Mouse (Mus musculus): ENCODE measurements around the gene Kcnn1. TPM values are rescaled to one million over a fixed set of nuclear protein-coding genes. Genes with fewer than 3 reads are reported as not detected.

Kcnn1 gene
- polyA plus RNA-seq, 1 experiment from 2014 or later: 4.1 TPM

DNA sequence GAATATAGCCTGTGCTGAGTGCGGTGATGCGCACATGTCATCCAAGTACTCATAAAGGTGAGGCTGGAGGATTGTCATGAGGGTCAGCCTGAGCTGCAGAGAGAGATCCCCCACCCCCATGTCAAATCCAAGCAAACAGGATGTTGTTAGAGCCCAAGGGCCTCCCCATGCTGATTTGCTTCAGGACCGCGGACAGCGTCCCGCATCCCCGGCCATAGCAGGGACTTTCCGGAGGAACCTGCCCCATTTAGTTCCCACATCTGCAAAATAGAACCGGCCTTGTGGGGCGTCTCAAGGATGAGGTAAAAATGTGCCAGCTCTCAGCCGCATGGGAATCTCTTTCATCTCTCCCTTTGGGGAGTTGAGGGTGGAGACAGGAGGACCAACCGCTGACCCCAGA lies 22.6 kb upstream of the Kcnn1 start:
- ATAC-seq (replicated peaks; ENCODE audit: extremely low read depth, insufficient read depth, low FRiP score): no peak
- peaks cover 5% of the 10 kb centered on the region for H3K4me1 ChIP-seq (ENCODE audit: control insufficient read depth, insufficient read depth, low read length)
- no peaks in the 10 kb centered on the region for H3K36me3 ChIP-seq (ENCODE audit: control insufficient read depth, insufficient read depth)
- no peak overlapping the region for H3K4me3 ChIP-seq (ENCODE audit: low read length)
- H3K4me2 ChIP-seq (ENCODE audit: low read depth, low read length): no peak overlapping the region
- 15% methylated on average over 12 of the region's 12 CpGs for WGBS
- peaks cover 13% of the 10 kb centered on the region for H3K27me3 ChIP-seq (ENCODE audit: control insufficient read depth, insufficient read depth, low read length)
- no peak overlapping the region for H3K27ac ChIP-seq (ENCODE audit: low read length)
- H3K9me3 ChIP-seq (replicated peaks; ENCODE audit: control insufficient read depth, low read length): no peaks in the 10 kb centered on the region
- no peak overlapping the region for H3K9ac ChIP-seq (ENCODE audit: low read length)

DNA sequence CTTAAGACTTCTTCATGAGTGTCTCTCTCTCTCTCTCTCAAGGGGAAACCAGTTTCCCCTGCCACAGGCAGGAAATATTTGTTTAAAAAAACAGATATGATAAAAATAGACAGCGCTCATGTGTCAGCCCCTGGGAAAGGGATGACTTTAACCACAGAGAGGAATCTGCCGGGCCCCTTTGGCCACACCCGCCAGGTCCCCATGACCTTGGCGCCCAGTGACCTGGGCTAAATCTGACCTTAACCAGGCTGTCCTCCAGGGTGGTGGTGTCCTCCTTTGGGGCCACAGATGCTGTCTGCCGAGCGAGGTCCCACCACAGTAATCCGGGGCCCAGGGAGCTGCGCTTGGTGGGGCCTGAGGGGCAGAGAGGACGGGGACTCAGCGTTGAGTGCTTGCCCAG lies 21.6 kb upstream of the Kcnn1 start:
- no peaks in the 10 kb centered on the region for H3K9me3 ChIP-seq (replicated peaks; ENCODE audit: control insufficient read depth, low read length)
- H3K4me1 ChIP-seq (ENCODE audit: control insufficient read depth, insufficient read depth, low read length): peaks cover 12% of the 10 kb centered on the region
- H3K27me3 ChIP-seq (ENCODE audit: control insufficient read depth, insufficient read depth, low read length): peaks cover 6% of the 10 kb centered on the region; the same call in 1 of the 2 replicates
- ATAC-seq (replicated peaks; ENCODE audit: extremely low read depth, insufficient read depth, low FRiP score): no peak
- WGBS: 65% methylated on average over 10 of the region's 10 CpGs
- no peak overlapping the region for H3K4me3 ChIP-seq (ENCODE audit: low read length)
- H3K4me2 ChIP-seq (ENCODE audit: low read depth, low read length): no peak overlapping the region
- H3K9ac ChIP-seq (ENCODE audit: low read length): no peak overlapping the region
- no peaks in the 10 kb centered on the region for H3K36me3 ChIP-seq (ENCODE audit: control insufficient read depth, insufficient read depth)
- H3K27ac ChIP-seq (ENCODE audit: low read length): no peak overlapping the region

DNA sequence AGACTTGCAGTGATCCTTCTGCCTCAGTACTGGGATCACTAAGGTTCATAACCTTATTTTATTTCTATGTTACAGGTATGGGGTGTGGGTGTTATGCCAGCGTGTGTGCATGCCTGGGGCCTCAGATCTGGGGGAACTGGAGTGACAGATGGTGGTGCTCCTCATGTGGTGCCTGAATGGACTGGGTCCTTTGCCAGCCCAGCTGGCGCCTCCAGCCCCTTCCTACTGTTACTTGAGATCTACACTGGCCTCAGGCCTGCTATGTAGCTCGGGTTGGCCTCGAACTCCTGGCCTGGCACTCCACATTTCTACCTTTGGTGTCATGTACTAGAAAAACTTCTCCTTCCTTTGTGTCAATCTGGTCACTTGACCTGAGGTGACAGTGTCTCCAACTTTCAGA lies 21.1 kb upstream of the Kcnn1 start:
- Histone ChIP-seq H3K9me3 (replicated peaks; ENCODE audit: control insufficient read depth, low read length) (no peaks in the 10 kb centered on the region), H3K27me3 (ENCODE audit: control insufficient read depth, insufficient read depth, low read length) (peaks cover 6% of the 10 kb centered on the region; the same call in 1 of the 2 replicates), H3K36me3 (ENCODE audit: control insufficient read depth, insufficient read depth) (no peaks in the 10 kb centered on the region), H3K9ac (ENCODE audit: low read length) (no peak overlapping the region), H3K4me2 (ENCODE audit: low read depth, low read length) (no peak overlapping the region), H3K4me3 (ENCODE audit: low read length) (no peak overlapping the region), H3K27ac (ENCODE audit: low read length) (no peak overlapping the region), H3K4me1 (ENCODE audit: control insufficient read depth, insufficient read depth, low read length) (peaks cover 12% of the 10 kb centered on the region)
- 74% methylated on average over 4 of the region's 4 CpGs for WGBS
- ATAC-seq (replicated peaks; ENCODE audit: extremely low read depth, insufficient read depth, low FRiP score): no peak

DNA sequence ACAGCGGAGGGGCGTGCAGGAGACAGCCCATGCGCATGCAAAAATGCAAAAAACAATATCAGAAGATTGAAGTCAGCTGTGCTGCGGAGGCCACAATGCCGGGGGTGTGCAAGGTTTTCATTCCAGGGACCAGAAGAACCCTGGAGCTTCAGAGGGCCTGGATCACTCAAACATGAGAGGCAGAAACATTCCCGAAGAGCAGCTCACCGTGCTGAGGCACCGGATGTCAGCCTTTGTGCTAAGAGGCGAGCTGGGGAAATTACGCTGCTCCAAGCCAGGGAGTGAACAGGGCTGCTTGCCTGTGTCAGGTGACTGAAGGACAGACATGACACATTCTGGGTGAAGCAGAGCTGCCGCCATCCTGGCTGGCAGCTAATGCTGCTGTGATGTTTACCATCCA lies 17.5 kb upstream of the Kcnn1 start:
- no peak overlapping the region; the same call in 1 of the 2 replicates for H3K4me2 ChIP-seq (ENCODE audit: low read depth, low read length)
- no peak for ATAC-seq (replicated peaks; ENCODE audit: extremely low read depth, insufficient read depth, low FRiP score)
- no peak overlapping the region for H3K9ac ChIP-seq (ENCODE audit: low read length)
- H3K4me3 ChIP-seq (ENCODE audit: low read length): no peak overlapping the region
- peak overlapping the region; percentile 17 for H3K27ac ChIP-seq (ENCODE audit: low read length)
- H3K4me1 ChIP-seq (ENCODE audit: control insufficient read depth, insufficient read depth, low read length): peaks cover 12% of the 10 kb centered on the region
- no peaks in the 10 kb centered on the region for H3K9me3 ChIP-seq (replicated peaks; ENCODE audit: control insufficient read depth, low read length)
- no peaks in the 10 kb centered on the region for H3K36me3 ChIP-seq (ENCODE audit: control insufficient read depth, insufficient read depth)
- WGBS: 12% methylated on average over 11 of the region's 11 CpGs
- H3K27me3 ChIP-seq (ENCODE audit: control insufficient read depth, insufficient read depth, low read length): no peaks in the 10 kb centered on the region; the same call in 1 of the 2 replicates

DNA sequence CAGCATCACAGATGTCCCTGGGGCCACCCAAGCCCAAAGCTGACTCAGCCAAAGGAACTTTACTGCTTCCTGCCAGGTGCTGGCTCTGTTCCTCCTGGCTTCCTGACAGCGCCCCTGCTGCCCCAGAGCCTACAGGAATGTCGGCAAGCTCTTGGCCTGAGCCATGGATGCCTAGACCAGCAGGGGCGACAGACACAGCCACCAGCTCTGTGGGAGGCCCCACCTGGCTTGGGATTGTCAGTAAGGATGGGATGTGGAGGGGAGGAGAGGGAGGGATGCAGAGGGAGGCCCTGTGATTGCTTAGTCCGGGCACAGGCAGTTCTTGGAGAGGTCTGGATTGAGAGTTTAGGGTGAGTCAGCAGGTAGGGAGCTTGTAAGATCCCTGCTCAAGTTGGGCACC lies 17.1 kb upstream of the Kcnn1 start:
- 4% methylated on average over 4 of the region's 4 CpGs for WGBS
- ATAC-seq (replicated peaks; ENCODE audit: extremely low read depth, insufficient read depth, low FRiP score): 0 out of 2 replicates have a peak, but pooled peaks have one; percentile 17
- Histone ChIP-seq H3K27ac (ENCODE audit: low read length) (peak overlapping the region; percentile 17; the same call in 1 of the 2 replicates), H3K4me3 (ENCODE audit: low read length) (no peak overlapping the region), H3K9me3 (replicated peaks; ENCODE audit: control insufficient read depth, low read length) (no peaks in the 10 kb centered on the region), H3K27me3 (ENCODE audit: control insufficient read depth, insufficient read depth, low read length) (no peaks in the 10 kb centered on the region; the same call in 1 of the 2 replicates), H3K9ac (ENCODE audit: low read length) (no peak overlapping the region), H3K4me2 (ENCODE audit: low read depth, low read length) (no peak overlapping the region; the same call in 1 of the 2 replicates), H3K4me1 (ENCODE audit: control insufficient read depth, insufficient read depth, low read length) (peaks cover 12% of the 10 kb centered on the region), H3K36me3 (ENCODE audit: control insufficient read depth, insufficient read depth) (no peaks in the 10 kb centered on the region)

DNA sequence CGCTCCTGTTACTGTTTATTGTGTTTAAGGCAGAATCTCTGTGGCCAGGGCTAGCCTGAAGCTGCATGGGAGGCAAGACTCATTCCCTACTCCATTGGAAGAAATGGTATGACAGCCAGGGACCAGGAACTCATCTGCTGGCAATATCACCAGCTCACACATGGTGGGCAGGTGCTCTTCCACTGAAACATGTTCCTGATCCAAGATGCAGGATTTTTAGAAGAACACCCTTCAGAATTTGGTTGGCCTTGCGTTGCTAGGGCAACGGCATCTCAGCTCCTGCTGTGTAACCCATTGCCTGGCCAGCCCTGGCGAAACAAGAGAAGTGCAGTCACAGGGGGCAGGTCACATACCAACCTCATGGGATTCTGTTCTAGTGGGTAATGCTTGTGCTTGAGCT lies 16.4 kb upstream of the Kcnn1 start:
- no peak overlapping the region for H3K4me3 ChIP-seq (ENCODE audit: low read length)
- H3K27me3 ChIP-seq (ENCODE audit: control insufficient read depth, insufficient read depth, low read length): no peaks in the 10 kb centered on the region; the same call in 1 of the 2 replicates
- no peak for ATAC-seq (replicated peaks; ENCODE audit: extremely low read depth, insufficient read depth, low FRiP score)
- no peaks in the 10 kb centered on the region for H3K9me3 ChIP-seq (replicated peaks; ENCODE audit: control insufficient read depth, low read length)
- H3K4me2 ChIP-seq (ENCODE audit: low read depth, low read length): no peak overlapping the region
- H3K27ac ChIP-seq (ENCODE audit: low read length): no peak overlapping the region
- H3K36me3 ChIP-seq (ENCODE audit: control insufficient read depth, insufficient read depth): no peaks in the 10 kb centered on the region
- H3K4me1 ChIP-seq (ENCODE audit: control insufficient read depth, insufficient read depth, low read length): peaks cover 12% of the 10 kb centered on the region
- 53% methylated on average over 4 of the region's 4 CpGs for WGBS
- H3K9ac ChIP-seq (ENCODE audit: low read length): no peak overlapping the region

DNA sequence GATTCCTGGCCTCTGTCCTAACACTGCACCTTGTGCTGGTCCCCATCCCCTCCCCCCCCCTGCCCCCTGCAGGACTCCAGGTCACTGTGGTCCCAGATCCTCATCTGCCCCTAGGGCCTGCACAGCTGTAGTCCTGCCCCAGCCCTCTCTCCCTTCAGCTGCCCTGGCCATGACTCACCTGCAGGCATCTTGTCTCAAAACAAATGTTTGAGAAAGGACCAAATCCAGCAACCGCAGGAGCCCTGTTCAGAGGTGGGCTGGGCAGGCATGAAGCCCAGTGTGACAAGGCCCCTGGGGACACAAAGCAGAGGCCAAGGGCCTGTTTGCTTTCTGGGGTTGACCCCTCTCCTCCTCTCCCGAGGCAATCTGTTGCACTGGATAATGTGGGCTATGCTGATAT lies 15.1 kb upstream of the Kcnn1 start:
- Histone ChIP-seq H3K9me3 (replicated peaks; ENCODE audit: control insufficient read depth, low read length) (no peaks in the 10 kb centered on the region), H3K4me1 (ENCODE audit: control insufficient read depth, insufficient read depth, low read length) (peaks cover 12% of the 10 kb centered on the region), H3K27me3 (ENCODE audit: control insufficient read depth, insufficient read depth, low read length) (no peaks in the 10 kb centered on the region; the same call in 1 of the 2 replicates), H3K4me3 (ENCODE audit: low read length) (no peak overlapping the region), H3K27ac (ENCODE audit: low read length) (no peak overlapping the region), H3K9ac (ENCODE audit: low read length) (no peak overlapping the region), H3K4me2 (ENCODE audit: low read depth, low read length) (no peak overlapping the region), H3K36me3 (ENCODE audit: control insufficient read depth, insufficient read depth) (no peaks in the 10 kb centered on the region)
- ATAC-seq (replicated peaks; ENCODE audit: extremely low read depth, insufficient read depth, low FRiP score): no peak
- WGBS: 38% methylated on average over 2 of the region's 2 CpGs

DNA sequence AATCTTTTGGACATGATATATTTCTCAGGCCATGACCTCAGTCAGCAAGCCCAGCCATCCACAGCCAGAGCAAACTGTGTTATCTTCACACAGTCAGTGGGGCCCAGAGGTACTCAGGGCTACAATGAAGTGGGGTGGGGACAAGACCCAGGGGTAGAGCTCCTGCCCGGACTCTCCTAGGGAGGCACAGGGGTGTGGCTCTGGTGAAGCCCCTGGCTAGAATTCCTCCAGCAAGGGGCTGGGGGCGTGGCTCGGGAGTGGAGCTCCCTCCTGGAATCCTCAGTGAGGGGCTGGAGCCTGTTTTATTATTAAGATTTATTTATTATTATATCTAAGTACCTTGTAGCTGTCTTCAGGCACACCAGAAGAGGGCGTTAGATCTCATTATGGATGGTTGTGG lies 13.3 kb upstream of the Kcnn1 start:
- H3K4me1 ChIP-seq (ENCODE audit: control insufficient read depth, insufficient read depth, low read length): peaks cover 19% of the 10 kb centered on the region
- ATAC-seq (replicated peaks; ENCODE audit: extremely low read depth, insufficient read depth, low FRiP score): no peak
- no peak overlapping the region for H3K27ac ChIP-seq (ENCODE audit: low read length)
- H3K9ac ChIP-seq (ENCODE audit: low read length): no peak overlapping the region
- no peaks in the 10 kb centered on the region for H3K27me3 ChIP-seq (ENCODE audit: control insufficient read depth, insufficient read depth, low read length)
- H3K4me3 ChIP-seq (ENCODE audit: low read length): no peak overlapping the region
- H3K4me2 ChIP-seq (ENCODE audit: low read depth, low read length): no peak overlapping the region
- WGBS: 52% methylated on average over 4 of the region's 4 CpGs
- no peaks in the 10 kb centered on the region for H3K9me3 ChIP-seq (replicated peaks; ENCODE audit: control insufficient read depth, low read length)
- H3K36me3 ChIP-seq (ENCODE audit: control insufficient read depth, insufficient read depth): no peaks in the 10 kb centered on the region

DNA sequence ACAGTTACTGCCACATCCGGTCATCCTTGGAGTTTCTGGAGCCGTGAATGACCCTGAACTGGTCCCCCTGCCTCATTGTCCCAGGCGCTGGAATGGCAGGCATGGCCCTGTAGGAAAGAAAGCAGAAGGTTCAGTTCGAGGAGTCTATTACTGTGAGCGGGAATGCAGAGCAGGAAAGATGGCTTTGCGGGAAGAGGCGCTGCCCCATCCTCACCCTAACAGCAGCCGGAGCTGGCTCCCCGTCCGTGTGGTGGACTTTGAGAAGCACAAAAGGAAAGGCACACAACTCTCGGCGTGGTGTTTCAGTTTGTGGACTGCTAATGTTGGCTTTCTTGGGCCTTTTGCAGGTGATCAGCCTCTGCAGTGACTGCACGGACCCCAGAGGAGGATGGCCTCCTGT lies 11.4 kb upstream of the Kcnn1 start:
- no peaks in the 10 kb centered on the region for H3K36me3 ChIP-seq (ENCODE audit: control insufficient read depth, insufficient read depth)
- H3K27me3 ChIP-seq (ENCODE audit: control insufficient read depth, insufficient read depth, low read length): no peaks in the 10 kb centered on the region
- no peak overlapping the region for H3K9ac ChIP-seq (ENCODE audit: low read length)
- no peaks in the 10 kb centered on the region for H3K9me3 ChIP-seq (replicated peaks; ENCODE audit: control insufficient read depth, low read length)
- ATAC-seq (replicated peaks; ENCODE audit: extremely low read depth, insufficient read depth, low FRiP score): no peak
- H3K4me3 ChIP-seq (ENCODE audit: low read length): no peak overlapping the region
- WGBS: 87% methylated on average over 13 of the region's 13 CpGs
- H3K27ac ChIP-seq (ENCODE audit: low read length): no peak overlapping the region
- H3K4me1 ChIP-seq (ENCODE audit: control insufficient read depth, insufficient read depth, low read length): peaks cover 6% of the 10 kb centered on the region; the same call in 1 of the 2 replicates
- no peak overlapping the region for H3K4me2 ChIP-seq (ENCODE audit: low read depth, low read length)
